Mouse (Mus musculus) urinary bladder, postnatal 14 days (tissue): ENCODE data around the gene Mrpl27.
"Not testable (repeated sequence)": the region's sequence is repeated elsewhere in the genome, so short reads cannot be mapped to it uniquely, and the experiment has no call there.

Experiments
- DNase-seq: peaks from one replicate; pipeline ENCODE4 v3.0.0; 2021; ENCODE audit warnings: low spot score

The Mrpl27 gene

GRCm38 (mm10) chr11:94653663-94654436 lies at the start of gene Mrpl27, which contains the start of gene Eme1:
TSS of gene Mrpl27 (plus strand) at chr11:94653767.
TSS of gene Eme1 (minus strand) at chr11:94653964.
- peak; percentile 84 for DNase-seq

GRCm38 (mm10) chr11:94610744-94611740 lies 42.5 kb upstream of the Mrpl27 start:
- DNase-seq = peak; percentile 57

GRCm38 (mm10) chr11:94614603-94615002 lies 39.0 kb upstream of the Mrpl27 start:
- DNase-seq = no peak

- no peak for DNase-seq
Measured at GRCm38 (mm10) chr11:94615494-94615893, 38.1 kb upstream of the Mrpl27 start.

- no peak for DNase-seq
Measured at GRCm38 (mm10) chr11:94617646-94618045, 35.9 kb upstream of the Mrpl27 start.

- no peak for DNase-seq
Measured at GRCm38 (mm10) chr11:94620766-94621457, 32.7 kb upstream of the Mrpl27 start.

GRCm38 (mm10) chr11:94621458-94621852 lies 32.1 kb upstream of the Mrpl27 start:
- DNase-seq = no peak

- DNase-seq = no peak
Measured at GRCm38 (mm10) chr11:94622162-94622561, 31.4 kb upstream of the Mrpl27 start.

- peak; percentile 97 for DNase-seq
Measured at GRCm38 (mm10) chr11:94629199-94629883, 24.2 kb upstream of the Mrpl27 start, which contains the start of gene Lrrc59. TSS of gene Lrrc59 (plus strand) at chr11:94629767.

GRCm38 (mm10) chr11:94629884-94630198 lies 23.7 kb upstream of the Mrpl27 start:
- no peak for DNase-seq

GRCm38 (mm10) chr11:94630199-94631011 lies 23.2 kb upstream of the Mrpl27 start:
- peak; percentile 71 for DNase-seq

- no peak for DNase-seq
Measured at GRCm38 (mm10) chr11:94631969-94632368, 21.6 kb upstream of the Mrpl27 start.

- DNase-seq = no peak
Measured at GRCm38 (mm10) chr11:94632988-94633387, 20.6 kb upstream of the Mrpl27 start.

- DNase-seq = no peak
Measured at GRCm38 (mm10) chr11:94634431-94634830, 19.1 kb upstream of the Mrpl27 start.

- no peak for DNase-seq
Measured at GRCm38 (mm10) chr11:94644461-94645219, 8.9 kb upstream of the Mrpl27 start.

- no peak for DNase-seq
Measured at GRCm38 (mm10) chr11:94646457-94646856, 7.1 kb upstream of the Mrpl27 start.

GRCm38 (mm10) chr11:94651241-94651640 lies 2.3 kb upstream of the Mrpl27 start:
- not testable (repeated sequence) for DNase-seq

- no peak for DNase-seq
Measured at GRCm38 (mm10) chr11:94652973-94653372, 594 bp upstream of the Mrpl27 start.

GRCm38 (mm10) chr11:94661344-94661743 lies 7.8 kb downstream of the Mrpl27 start:
- no peak for DNase-seq

- DNase-seq = no peak
Measured at GRCm38 (mm10) chr11:94665281-94665680, 11.7 kb downstream of the Mrpl27 start.
